Mouse (Mus musculus): ENCODE data around the gene Srm.

Srm gene

GRCm38 (mm10) chr4:148591171-148591630 lies at the start of gene Srm:
Srm (plus strand) TSS chr4:148591503.
- DNase-seq, result peak; percentile 96 to 98

GRCm38 (mm10) chr4:148549106-148549505 lies 42.2 kb upstream of the Srm start:
- DNase-seq, result no peak

GRCm38 (mm10) chr4:148557766-148558165 lies 33.5 kb upstream of the Srm start:
- no peak for DNase-seq

GRCm38 (mm10) chr4:148558297-148559000 lies 32.9 kb upstream of the Srm start, which contains the start of gene Exosc10:
Exosc10 (plus strand) TSS chr4:148558429.
- DNase-seq, result peak; percentile 88

GRCm38 (mm10) chr4:148562676-148563075 lies 28.6 kb upstream of the Srm start:
- no peak for DNase-seq

- no peak for DNase-seq
These were observed 27.7 kb upstream of the Srm start for GRCm38 (mm10) chr4:148563595-148563994.

- no peak for DNase-seq
These were observed 21.2 kb upstream of the Srm start for GRCm38 (mm10) chr4:148570138-148570537.

- no peak for DNase-seq
These were observed 20.5 kb upstream of the Srm start for GRCm38 (mm10) chr4:148570693-148571295.

GRCm38 (mm10) chr4:148573222-148573621 lies 18.1 kb upstream of the Srm start:
- DNase-seq, result no peak

- peak in 1 of 2 experiments; percentile 39 for DNase-seq
These were observed 10.5 kb upstream of the Srm start for GRCm38 (mm10) chr4:148580765-148581164.

GRCm38 (mm10) chr4:148581422-148581821 lies 9.9 kb upstream of the Srm start:
- no peak for DNase-seq

GRCm38 (mm10) chr4:148583257-148583656 lies 8.0 kb upstream of the Srm start:
- no peak for DNase-seq

- DNase-seq, result no peak
These were observed 4.7 kb upstream of the Srm start for GRCm38 (mm10) chr4:148586648-148587047.

GRCm38 (mm10) chr4:148588793-148589192 lies 2.5 kb upstream of the Srm start:
- DNase-seq, result no peak

- peak in 1 of 2 experiments; percentile 23 for DNase-seq
These were observed 1.7 kb upstream of the Srm start for GRCm38 (mm10) chr4:148589565-148589964.

GRCm38 (mm10) chr4:148590421-148591170 lies 707 bp upstream of the Srm start:
- DNase-seq, result no peak

- no peak for DNase-seq
These were observed 506 bp downstream of the Srm start for GRCm38 (mm10) chr4:148591637-148592380.

GRCm38 (mm10) chr4:148593996-148594395 lies 2.7 kb downstream of the Srm start:
- peak; percentile 43 to 49 for DNase-seq

GRCm38 (mm10) chr4:148595916-148596315 lies 4.6 kb downstream of the Srm start:
- DNase-seq, result no peak

GRCm38 (mm10) chr4:148596731-148597130 lies 5.4 kb downstream of the Srm start:
- DNase-seq, result no peak

- no peak for DNase-seq
These were observed 7.5 kb downstream of the Srm start for GRCm38 (mm10) chr4:148598826-148599225.

GRCm38 (mm10) chr4:148600316-148600715 lies 9.0 kb downstream of the Srm start:
- no peak for DNase-seq

- DNase-seq, result no peak
These were observed 10.6 kb downstream of the Srm start for GRCm38 (mm10) chr4:148601871-148602270.

Data from cerebellum, postnatal 36 days (tissue).